Mouse (Mus musculus) cerebellum, adult 9-10 months (tissue): ENCODE data around the gene Rgs3.

Experiments
- DNase-seq: peaks from one replicate; pipeline ENCODE4 v3.0.0; 2022

The Rgs3 gene

GRCm38 (mm10) chr4:62659861-62660553 is 100.4 kb downstream of the Rgs3 start:
- no peak for DNase-seq

DNA sequence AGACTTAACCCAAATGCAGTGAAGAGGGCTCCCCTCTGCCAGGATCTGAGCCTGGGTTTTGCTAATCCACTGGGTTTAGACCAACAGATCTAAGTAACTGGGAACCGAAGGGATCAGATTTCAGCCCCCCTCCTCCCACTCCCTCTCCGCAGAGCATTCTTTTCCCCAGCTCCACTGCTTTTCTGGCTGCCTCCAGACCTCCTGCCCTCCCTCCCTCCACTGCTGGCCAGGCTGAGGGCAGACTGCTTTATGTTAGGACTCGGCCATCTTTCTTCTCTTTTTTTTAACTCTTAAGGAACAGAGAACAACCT is 100.9 kb downstream of the Rgs3 start:
- DNase-seq: no peak

DNA sequence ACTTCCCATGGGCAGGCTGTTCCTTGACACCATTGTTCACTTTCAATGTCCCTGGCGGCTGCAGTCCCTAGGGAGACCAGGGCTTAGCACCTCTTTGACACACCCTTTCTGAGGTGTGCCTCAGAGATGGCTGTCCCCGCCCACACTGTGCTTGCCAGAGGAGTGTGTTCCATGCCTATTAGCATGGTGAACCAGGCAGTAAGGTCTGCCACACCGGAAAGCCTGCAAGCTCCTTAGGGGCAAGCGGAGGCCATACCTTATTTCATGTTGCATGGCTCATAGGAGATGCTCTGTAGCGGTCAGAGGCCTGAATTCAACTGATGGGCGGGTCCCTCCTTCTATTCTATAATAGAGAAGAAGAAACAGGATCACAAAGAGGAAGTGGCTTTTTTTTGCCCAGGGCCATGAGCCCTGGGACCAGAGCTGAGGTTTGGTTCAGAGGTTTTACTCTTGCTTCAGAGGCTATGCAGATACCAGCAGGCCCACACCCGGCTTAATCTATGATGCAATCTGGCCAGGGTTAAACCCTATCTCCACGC is 101.7 kb downstream of the Rgs3 start:
- no peak for DNase-seq

- no peak for DNase-seq
These were observed 103.7 kb downstream of the Rgs3 start for GRCm38 (mm10) chr4:62663348-62663747.

DNA sequence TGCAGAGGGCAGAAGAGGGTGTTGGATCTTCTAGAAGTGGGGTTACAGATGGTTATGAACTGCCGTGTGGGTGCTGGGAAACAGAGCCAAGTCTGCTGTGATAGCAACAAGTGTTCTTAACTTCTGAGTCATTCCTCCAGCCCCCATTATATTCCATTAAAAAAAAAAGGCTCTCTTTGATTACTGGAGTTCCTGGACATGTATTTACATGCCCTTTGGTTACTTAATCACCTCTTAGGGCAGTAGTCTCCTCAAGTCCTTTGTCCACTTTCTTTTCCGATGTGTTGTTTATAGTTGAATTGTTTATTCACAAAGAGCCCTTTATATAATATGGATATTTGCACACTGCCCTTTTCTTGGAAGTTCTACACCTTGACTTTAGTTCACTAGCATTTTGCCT is 106.2 kb downstream of the Rgs3 start:
- DNase-seq: no peak

DNA sequence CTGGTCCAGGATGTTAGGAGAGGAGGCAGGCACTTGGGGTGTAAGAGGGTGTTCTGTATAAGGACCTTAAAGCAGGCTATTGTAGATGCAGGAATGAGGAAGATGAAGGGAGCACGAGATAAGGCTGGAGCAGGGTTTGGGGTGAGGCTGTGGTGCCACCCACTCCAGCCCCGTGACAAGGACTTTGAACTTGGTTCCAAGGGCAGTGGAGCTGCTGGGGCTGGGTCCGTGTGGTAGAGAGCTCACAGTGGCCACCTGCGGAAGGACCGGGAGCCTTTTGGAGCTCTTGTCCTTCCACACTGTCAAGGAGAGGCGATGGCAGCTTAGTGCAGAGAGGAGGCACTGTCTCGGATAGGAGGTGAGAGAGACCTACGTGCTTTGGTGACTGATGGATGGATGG is 109.0 kb downstream of the Rgs3 start:
- no peak for DNase-seq

- peak; percentile 79 for DNase-seq
These were observed 109.7 kb downstream of the Rgs3 start for GRCm38 (mm10) chr4:62669094-62670071.

GRCm38 (mm10) chr4:62673531-62674030 is 113.9 kb downstream of the Rgs3 start:
- peak; percentile 61 for DNase-seq

DNA sequence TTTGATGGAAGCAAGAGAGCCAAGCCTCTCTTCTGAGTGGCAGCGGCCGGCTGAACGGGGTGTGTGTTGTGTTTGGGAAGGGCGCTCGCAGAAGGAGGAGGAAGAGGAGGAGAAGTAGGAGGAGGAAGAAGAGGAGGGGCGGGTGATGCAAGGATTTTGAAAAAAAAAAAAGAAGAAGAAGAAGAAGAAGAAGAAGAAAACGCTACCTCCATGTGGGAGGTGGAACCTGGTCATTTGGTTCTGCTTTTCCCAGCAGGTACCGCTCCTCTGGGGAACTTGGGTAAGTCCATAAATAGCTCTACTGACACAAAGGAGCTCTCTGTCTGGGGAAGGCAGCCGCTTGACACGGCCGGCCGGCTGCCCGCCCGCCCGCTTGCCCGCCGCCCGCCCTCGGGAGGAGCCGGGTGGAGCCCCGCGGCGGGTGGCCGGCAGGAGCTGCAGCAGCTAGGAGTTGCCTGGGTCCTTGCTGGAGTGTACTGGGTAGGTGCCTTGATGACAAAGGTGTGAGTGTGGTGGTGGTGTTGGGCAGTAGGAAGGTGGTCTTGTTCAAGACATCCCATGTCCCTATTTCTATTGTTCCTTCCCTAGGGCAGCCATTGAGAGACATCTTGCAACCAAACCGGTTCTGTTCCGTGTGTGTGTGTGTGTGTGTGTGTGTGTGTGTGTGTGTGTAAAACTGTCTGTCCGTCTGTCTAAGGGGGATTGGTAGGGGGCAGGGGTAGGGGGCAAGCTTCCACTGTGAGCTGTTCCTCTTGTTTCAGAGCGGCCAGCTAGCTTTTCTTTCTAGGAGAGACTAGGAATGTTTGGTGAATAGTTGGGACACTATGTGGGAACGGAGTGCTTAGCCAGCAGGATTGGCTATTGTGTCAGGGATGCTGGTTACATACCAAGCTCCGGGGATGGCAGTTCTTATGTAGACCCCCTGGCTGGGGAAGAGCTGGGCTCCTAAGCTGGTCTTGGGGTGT is 114.7 kb downstream of the Rgs3 start:
- peak; percentile 70 for DNase-seq

DNA sequence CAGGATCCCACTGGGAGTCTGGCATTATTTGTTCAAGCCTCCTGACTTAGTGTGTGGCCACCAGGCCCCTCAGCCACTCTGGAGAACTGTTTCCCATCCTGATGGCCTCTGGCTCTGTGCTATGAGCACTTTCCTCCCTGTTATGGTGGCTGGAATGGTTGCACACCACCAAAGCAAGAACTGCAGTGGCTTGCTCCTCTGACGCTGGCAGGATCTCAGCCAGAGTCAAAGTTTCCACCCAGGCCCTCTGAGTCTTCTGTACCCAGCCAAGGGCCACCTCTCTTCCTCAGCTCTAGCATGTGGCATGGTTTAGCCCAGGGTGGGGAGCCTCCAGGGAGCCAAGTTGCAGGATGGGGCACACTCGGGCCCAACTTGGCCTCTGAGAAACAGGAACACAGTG is 115.7 kb downstream of the Rgs3 start:
- no peak for DNase-seq

GRCm38 (mm10) chr4:62677047-62677737 is 117.5 kb downstream of the Rgs3 start:
- DNase-seq: peak; percentile 74

GRCm38 (mm10) chr4:62679157-62679556 is 119.5 kb downstream of the Rgs3 start:
- no peak for DNase-seq

DNA sequence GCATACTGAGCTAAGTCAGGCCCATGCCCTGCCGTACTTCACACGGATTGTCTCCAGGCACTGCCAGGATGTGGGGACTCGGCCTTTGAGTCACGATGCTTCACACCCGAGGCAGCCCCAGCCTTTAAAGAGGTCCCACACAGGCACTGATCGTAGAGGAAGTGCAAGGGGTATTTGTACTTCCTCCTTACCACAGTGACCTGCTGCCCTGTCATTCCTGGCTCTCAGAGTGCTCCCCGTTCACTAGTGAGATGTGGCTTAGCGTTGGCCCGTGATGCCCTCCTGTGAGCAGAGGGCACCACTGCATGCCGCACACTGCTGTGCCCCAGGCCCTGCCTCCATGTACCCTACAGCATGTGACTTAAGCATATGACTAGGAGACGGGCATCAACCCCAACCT is 121.8 kb downstream of the Rgs3 start:
- no peak for DNase-seq

DNA sequence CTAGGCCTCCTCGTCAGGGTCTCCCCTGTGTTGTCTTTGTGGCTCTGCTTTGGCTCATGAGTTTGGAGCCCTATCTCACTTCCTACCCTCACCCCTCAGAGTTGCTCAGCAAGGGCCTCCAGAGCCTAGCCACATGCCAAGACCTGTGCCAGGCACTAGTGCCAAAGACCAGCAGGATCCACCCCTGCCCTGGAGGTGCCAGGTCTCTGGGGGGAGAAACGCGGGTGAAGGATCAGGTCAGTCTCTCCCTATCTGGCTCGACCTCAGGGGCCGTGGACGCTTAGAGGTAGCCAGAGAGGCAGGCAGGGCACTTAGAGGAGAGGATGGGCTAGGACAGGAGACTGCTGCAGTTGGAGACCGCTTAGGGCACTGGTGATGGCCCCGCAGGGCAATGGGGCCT is 122.7 kb downstream of the Rgs3 start:
- no peak for DNase-seq

GRCm38 (mm10) chr4:62683148-62683547 is 123.5 kb downstream of the Rgs3 start:
- DNase-seq: no peak

DNA sequence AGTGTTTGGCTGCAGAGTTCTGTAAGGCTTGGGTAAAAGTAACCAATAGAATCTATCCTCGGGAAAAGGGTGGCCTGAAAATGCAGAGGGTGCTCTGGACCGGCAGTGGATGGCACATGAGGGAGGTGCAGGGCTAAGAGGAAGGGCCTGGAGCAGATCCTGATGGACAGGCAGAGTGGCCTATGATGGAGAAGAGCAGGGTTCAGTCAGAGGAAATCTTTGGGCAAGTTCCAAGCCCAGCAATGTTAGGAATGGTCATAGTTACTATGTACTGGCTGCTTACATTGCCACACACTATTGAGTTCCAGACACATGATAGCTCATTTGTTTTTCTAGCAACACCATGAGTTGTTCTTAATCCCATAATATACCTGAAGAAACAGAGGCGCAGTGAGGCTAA is 124.7 kb downstream of the Rgs3 start:
- no peak for DNase-seq

GRCm38 (mm10) chr4:62685268-62685667 is 125.6 kb downstream of the Rgs3 start:
- no peak for DNase-seq

DNA sequence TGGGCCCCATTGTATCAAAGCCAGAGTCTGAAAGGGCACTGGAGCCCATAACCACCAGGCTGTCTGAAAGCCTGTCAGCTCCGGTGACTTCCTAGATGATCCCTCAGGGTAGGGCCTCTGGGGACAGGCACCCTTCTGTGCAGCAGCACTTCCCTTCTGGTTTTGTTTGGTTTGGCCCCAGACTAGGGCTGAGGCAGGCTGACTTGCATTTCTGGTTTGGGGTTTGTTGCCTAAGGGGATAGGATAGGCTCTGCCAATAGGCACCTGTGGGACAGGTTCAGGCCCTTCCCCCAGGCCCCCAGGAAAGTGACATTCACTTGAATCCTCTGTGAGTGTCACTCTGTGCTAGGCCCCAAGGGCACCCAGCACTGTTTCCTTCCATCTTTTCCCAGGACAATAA is 127.1 kb downstream of the Rgs3 start:
- no peak for DNase-seq

DNA sequence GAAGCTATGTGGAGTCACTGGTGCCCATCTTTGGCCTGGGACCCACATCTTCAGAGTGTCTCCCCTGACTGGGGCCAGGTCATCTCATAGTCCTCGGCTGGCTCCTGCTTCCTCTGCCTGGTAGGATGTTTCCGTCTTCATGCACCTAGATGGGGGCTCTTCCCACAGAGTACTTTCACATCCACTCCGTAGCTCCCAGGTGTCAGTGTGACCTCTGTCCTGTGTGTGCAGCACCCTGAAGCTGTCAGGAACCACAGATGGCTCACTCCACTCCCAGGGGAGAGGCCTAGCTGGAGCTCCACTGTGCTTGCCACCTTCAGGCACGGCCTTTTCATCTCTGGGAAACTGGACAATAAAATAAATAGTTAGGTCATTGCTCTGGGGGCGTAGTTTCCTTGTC is 128.5 kb downstream of the Rgs3 start:
- no peak for DNase-seq

- no peak for DNase-seq
These were observed 131.3 kb downstream of the Rgs3 start for GRCm38 (mm10) chr4:62690997-62691396.

DNA sequence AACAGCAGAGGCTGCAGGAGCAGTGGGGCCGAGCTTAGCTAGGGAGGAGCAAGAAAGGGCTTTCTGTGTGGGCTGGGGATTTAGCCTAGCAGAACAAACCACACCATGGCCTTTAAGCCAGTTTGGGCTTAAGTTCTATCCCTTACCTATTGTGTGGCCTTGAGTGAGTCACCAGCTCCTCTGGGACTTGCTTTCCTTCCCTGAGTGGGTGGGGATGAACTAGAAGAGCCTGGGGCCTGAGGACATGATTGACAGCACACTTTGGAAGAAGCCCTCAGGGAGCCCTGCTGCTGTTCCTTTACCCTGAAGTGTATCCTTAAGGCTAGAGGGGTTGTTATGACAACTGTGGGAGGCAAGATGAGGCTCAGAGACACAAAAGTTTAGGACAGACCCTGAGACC is 132.0 kb downstream of the Rgs3 start:
- no peak for DNase-seq

DNA sequence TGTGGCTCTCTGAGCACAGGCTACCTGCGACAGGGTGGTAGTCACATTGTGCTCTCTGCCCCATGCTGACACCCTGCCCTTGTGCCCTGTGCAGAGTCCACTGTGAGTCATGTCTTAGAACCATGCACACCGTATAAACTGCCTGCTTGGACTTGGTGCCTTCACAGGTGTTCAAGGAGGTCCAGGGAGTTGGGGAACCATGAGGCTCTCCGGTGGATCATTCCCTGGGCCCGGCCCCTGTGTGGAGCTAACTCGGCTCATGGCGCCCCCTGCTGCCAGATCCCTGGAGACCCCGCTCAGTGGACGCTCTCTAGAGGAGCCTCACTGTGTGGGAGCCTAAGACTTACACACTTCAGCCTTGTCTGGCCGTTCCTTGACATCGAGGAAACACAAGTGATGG is 134.2 kb downstream of the Rgs3 start:
- DNase-seq: no peak
